10 mouse cellular contexts compared by ENCODE assay signal in the genomic region with DNA sequence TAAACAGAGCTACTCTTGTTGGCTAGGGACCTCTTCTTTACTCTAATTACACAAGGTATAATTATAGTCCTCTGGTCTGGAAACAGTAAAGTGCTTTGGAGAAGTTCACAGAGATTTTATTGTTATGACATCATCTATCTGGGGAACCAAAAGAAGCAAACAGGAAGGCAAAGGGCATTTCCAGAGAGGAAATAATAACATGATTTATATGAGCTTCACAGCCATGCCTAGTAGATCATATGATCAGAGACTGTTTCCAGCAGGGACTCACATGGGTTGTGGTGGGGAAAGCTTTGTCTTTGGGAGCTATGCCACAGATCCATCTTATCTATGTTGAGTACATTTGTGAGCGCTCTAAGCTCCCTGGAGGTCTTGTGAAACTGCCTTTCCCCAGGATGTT.
DNase-seq lines count a peak whose midpoint lies in the region; ATAC-seq and TF ChIP-seq lines count a peak whose summit lies in the region.
"Had no signal": no experiment of that assay in that cellular context is flagged by ENCODE, and none has a peak within 500 bp of the region (broad histone marks: within the 10 kb centered on the region; RNA-seq: fewer than 3 reads in every experiment).

No protein-coding gene starts in this region.

- ATAC-seq in liver, embryonic 16.5 days (ENCODE audit: low read depth), result peak; percentile 27; the same call in 1 of the 2 replicates
- ATAC-seq in liver, embryonic 11.5 days (replicated peaks; ENCODE audit: low FRiP score), result no peak
- ATAC-seq in intestine, embryonic 15.5 days, result peak; percentile 80
- ATAC-seq in kidney, postnatal 0 days (replicated peaks; ENCODE audit: low FRiP score, low read depth), result peak; percentile 50; the same call in 1 of the 2 replicates
- no peak for ATAC-seq in hindbrain, embryonic 12.5 days (ENCODE audit: low FRiP score)

- H3K9ac ChIP-seq in liver, embryonic 16.5 days (ENCODE audit: low read depth, low read length), result no peak overlapping the region
- no peak overlapping the region for H3K9ac ChIP-seq in liver, embryonic 11.5 days (ENCODE audit: low read depth, low read length)
- H3K9ac ChIP-seq in intestine, embryonic 15.5 days, result no peak overlapping the region
- H3K9ac ChIP-seq in kidney, postnatal 0 days (ENCODE audit: low read depth, low read length), result no peak overlapping the region
- H3K9ac ChIP-seq in hindbrain, embryonic 12.5 days, result no peak overlapping the region

- no peaks in the 10 kb centered on the region for H3K4me1 ChIP-seq in liver, embryonic 16.5 days (ENCODE audit: control insufficient read depth, low read depth, low read length)
- H3K4me1 ChIP-seq in liver, embryonic 11.5 days (replicated peaks; ENCODE audit: control insufficient read depth, insufficient read depth, low read length), result no peaks in the 10 kb centered on the region
- H3K4me1 ChIP-seq in intestine, embryonic 15.5 days (replicated peaks), result 0 out of 2 replicates have a peak, but pooled peaks cover 3% of the 10 kb centered on the region
- peaks cover 12% of the 10 kb centered on the region; the same call in 1 of the 2 replicates for H3K4me1 ChIP-seq in kidney, postnatal 0 days (replicated peaks; ENCODE audit: insufficient read depth, low read length)
- H3K4me1 ChIP-seq in hindbrain, embryonic 12.5 days, result peaks cover 10% of the 10 kb centered on the region; the same call in 1 of the 2 replicates

- WGBS in liver, embryonic 16.5 days (ENCODE audit: insufficient replicate concordance), result 47% methylated on average over 1 of the region's 1 CpGs
- WGBS in liver, embryonic 11.5 days, result 50% methylated on average over 1 of the region's 1 CpGs
- WGBS in intestine, embryonic 15.5 days, result 57% methylated on average over 1 of the region's 1 CpGs
- 68% methylated on average over 1 of the region's 1 CpGs for WGBS in kidney, postnatal 0 days
- WGBS in hindbrain, embryonic 12.5 days, result 88% methylated on average over 1 of the region's 1 CpGs

- H3K4me3 ChIP-seq in liver, embryonic 16.5 days (ENCODE audit: low read depth, low read length), result no peak overlapping the region
- H3K4me3 ChIP-seq in liver, embryonic 11.5 days (ENCODE audit: low read depth, low read length), result no peak overlapping the region
- H3K4me3 ChIP-seq in intestine, embryonic 15.5 days (replicated peaks), result no peak overlapping the region
- H3K4me3 ChIP-seq in kidney, postnatal 0 days (replicated peaks; ENCODE audit: low read depth, low read length), result no peak overlapping the region
- no peak overlapping the region for H3K4me3 ChIP-seq in myocyte
- no peak overlapping the region for H3K4me3 ChIP-seq in hindbrain, embryonic 12.5 days

- DNase-seq in liver, embryonic 11.5 days (ENCODE audit: low spot score), result no peak
- peak; percentile 87 for DNase-seq in kidney, postnatal 0 days (ENCODE audit: low spot score)
- DNase-seq in layer of hippocampus, adult 11-12 months (ENCODE audit: low spot score), result no peak
- DNase-seq: cerebellum, adult 9-10 months; gastrocnemius, postnatal 14 days; thymus, adult 18-20 months had no signal

- TF ChIP-seq CTCF in kidney, postnatal 0 days (IDR thresholded peaks at IDR 0.05; ENCODE audit: low read depth), result no peak

- no peak for TF ChIP-seq POLR2A in myocyte (IDR thresholded peaks at IDR 0.05; ENCODE audit: insufficient read length, low read depth)

- H3K79me2 ChIP-seq in myocyte (ENCODE audit: control insufficient read depth, insufficient read depth), result no peaks in the 10 kb centered on the region

- H3K9me3 ChIP-seq in liver, embryonic 16.5 days (replicated peaks; ENCODE audit: control insufficient read depth, low read length), result no peaks in the 10 kb centered on the region
- no peaks in the 10 kb centered on the region for H3K9me3 ChIP-seq in liver, embryonic 11.5 days (ENCODE audit: control insufficient read depth, low read length)
- H3K9me3 ChIP-seq in intestine, embryonic 15.5 days, result no peaks in the 10 kb centered on the region
- no peaks in the 10 kb centered on the region for H3K9me3 ChIP-seq in kidney, postnatal 0 days (replicated peaks; ENCODE audit: low read length)
- no peaks in the 10 kb centered on the region for H3K9me3 ChIP-seq in hindbrain, embryonic 12.5 days (replicated peaks)

- no peaks in the 10 kb centered on the region for H3K36me3 ChIP-seq in liver, embryonic 16.5 days (ENCODE audit: control insufficient read depth, insufficient read depth)
- H3K36me3 ChIP-seq in liver, embryonic 11.5 days (ENCODE audit: control insufficient read depth, insufficient read depth, low read length), result no peaks in the 10 kb centered on the region
- no peaks in the 10 kb centered on the region for H3K36me3 ChIP-seq in intestine, embryonic 15.5 days
- no peaks in the 10 kb centered on the region for H3K36me3 ChIP-seq in kidney, postnatal 0 days (ENCODE audit: insufficient read depth, low read length)
- H3K36me3 ChIP-seq in myocyte (ENCODE audit: control insufficient read depth, insufficient read depth), result no peaks in the 10 kb centered on the region
- no peaks in the 10 kb centered on the region for H3K36me3 ChIP-seq in hindbrain, embryonic 12.5 days

- no peak overlapping the region for H3ac ChIP-seq in myocyte (ENCODE audit: control insufficient read depth, insufficient read length)

- no peaks in the 10 kb centered on the region for H3K27me3 ChIP-seq in liver, embryonic 16.5 days (ENCODE audit: control insufficient read depth, insufficient read depth, low read depth, low read length)
- no peaks in the 10 kb centered on the region for H3K27me3 ChIP-seq in liver, embryonic 11.5 days (replicated peaks; ENCODE audit: control insufficient read depth, insufficient read depth, low read length)
- no peaks in the 10 kb centered on the region for H3K27me3 ChIP-seq in intestine, embryonic 15.5 days (replicated peaks)
- H3K27me3 ChIP-seq in kidney, postnatal 0 days (ENCODE audit: insufficient read depth, low read length), result no peaks in the 10 kb centered on the region
- H3K27me3 ChIP-seq in myocyte (ENCODE audit: control insufficient read depth, insufficient read depth, insufficient read length), result no peaks in the 10 kb centered on the region
- H3K27me3 ChIP-seq in hindbrain, embryonic 12.5 days, result peaks cover 8% of the 10 kb centered on the region; the same call in 1 of the 2 replicates

- H3K4me2 ChIP-seq in liver, embryonic 16.5 days (ENCODE audit: low read depth, low read length), result no peak overlapping the region
- no peak overlapping the region for H3K4me2 ChIP-seq in liver, embryonic 11.5 days
- H3K4me2 ChIP-seq in intestine, embryonic 15.5 days (replicated peaks), result no peak overlapping the region
- H3K4me2 ChIP-seq in kidney, postnatal 0 days (ENCODE audit: low read length), result no peak overlapping the region
- no peak overlapping the region for H3K4me2 ChIP-seq in myocyte (ENCODE audit: low read depth)
- H3K4me2 ChIP-seq in hindbrain, embryonic 12.5 days (replicated peaks), result no peak overlapping the region

- no peak overlapping the region for H3K27ac ChIP-seq in liver, embryonic 16.5 days (ENCODE audit: low read length)
- no peak overlapping the region for H3K27ac ChIP-seq in liver, embryonic 11.5 days (ENCODE audit: low read depth, low read length)
- no peak overlapping the region for H3K27ac ChIP-seq in intestine, embryonic 15.5 days
- peak overlapping the region; percentile 69 for H3K27ac ChIP-seq in kidney, postnatal 0 days
- no peak overlapping the region for H3K27ac ChIP-seq in hindbrain, embryonic 12.5 days

TF ChIP-seq in myocyte, 11 proteins besides CTCF, POLR2A, EP300 and RAD21:
- no peak for TF ChIP-seq TCF3 (IDR thresholded peaks at IDR 0.05; ENCODE audit: insufficient read length, low read depth)
- peak; percentile 61 for TF ChIP-seq USF1 (IDR thresholded peaks at IDR 0.05; ENCODE audit: low read depth)

Comparison
In these comparisons a context has a peak if more than half of its experiments do, and no peak if none do; other contexts are left out.
1. ATAC-seq: peak in liver, embryonic 16.5 days (single experiment), intestine, embryonic 15.5 days (single experiment) and kidney, postnatal 0 days (single experiment); none in liver, embryonic 11.5 days (single experiment) and hindbrain, embryonic 12.5 days (single experiment).